Mouse (Mus musculus): ENCODE data around the gene Bmp2k.

DNA sequence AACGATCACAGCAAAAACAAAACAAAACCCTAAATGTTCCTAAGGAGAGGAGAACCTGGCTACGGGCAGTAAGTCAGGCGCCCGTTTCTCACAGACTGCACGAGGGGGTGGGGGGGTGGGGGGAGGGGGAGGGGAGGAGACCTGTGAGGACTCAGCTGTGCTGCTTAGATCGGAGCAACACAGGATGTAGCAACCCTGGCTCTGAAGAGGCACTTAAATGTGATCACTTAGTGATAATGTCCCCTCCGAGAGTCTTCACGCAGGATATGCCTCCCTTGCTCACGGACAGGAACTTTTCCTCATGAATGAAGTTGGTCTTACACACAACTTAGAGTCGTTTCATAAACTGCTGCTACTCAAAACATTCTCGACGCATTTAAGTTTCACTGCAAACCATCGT is 97.8 kb downstream of the Bmp2k start:
- no peak for TF ChIP-seq CTCF (IDR thresholded peaks at IDR 0.05; ENCODE audit: control insufficient read depth, insufficient read depth, insufficient replicate concordance, low read depth, low read length)
- TF ChIP-seq POLR2A (IDR thresholded peaks at IDR 0.05; ENCODE audit: control insufficient read depth, low read depth, low read length) = no peak
